Mouse (Mus musculus): ENCODE data around the gene Acad10.

DNA sequence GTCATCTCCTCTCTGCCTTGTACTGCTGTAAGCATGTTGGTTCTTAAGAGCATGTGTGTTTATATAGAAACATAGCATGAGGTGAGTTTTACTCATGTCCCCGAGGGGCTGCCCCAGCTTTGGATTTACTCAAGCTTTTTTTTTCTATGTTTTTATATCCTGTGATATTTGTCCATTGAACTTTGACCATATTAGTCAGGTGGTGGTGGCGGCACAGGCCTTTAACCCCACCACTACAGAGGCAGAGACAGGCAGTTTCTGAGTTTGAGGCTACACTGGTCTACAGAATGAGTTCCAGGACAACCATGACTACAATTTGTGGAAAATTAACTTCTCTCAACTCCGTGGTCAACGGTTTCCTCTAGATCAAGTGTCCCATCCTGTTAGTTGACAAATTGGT lies 6.8 kb upstream of the Acad10 start:
- TF ChIP-seq EP300 (IDR thresholded peaks at IDR 0.05; ENCODE audit: low read depth) (no peak), CTCF (IDR thresholded peaks at IDR 0.05; ENCODE audit: low read depth) (no peak)
